Mouse (Mus musculus) thymus, postnatal 4 days (tissue): Measurements from ENCODE around the gene Togaram2.
"Not testable (repeated sequence)": the region's sequence is repeated elsewhere in the genome, so short reads cannot be mapped to it uniquely, and the experiment has no call there.

Experiments used
- DNase-seq: peaks from one replicate; pipeline ENCODE4 v3.0.0; 2021

The Togaram2 gene

DNA sequence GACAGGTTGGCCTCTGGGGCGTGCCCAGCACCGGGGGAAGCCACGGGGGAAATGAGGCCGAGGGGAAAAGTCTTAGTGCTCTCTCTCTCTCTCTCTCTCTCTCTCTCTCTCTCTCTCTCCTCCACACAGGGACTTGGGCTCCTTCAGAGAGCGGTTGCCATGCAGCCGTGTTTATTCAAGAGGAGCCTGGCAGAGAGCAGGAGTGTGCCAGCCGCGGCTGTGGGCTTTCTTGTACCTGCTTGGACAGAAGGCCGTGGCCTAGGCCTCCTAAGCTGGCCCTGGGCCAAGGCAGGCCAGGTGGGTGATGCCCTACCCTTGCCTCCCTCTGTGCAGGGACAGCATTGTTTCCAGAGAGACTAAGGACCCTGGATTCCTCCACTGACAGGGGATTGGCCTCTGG, at the start of gene Togaram2:
Gene Togaram2 (plus strand): TSS at position 170 of the 400 bp plus-strand sequence.
- no peak for DNase-seq

DNA sequence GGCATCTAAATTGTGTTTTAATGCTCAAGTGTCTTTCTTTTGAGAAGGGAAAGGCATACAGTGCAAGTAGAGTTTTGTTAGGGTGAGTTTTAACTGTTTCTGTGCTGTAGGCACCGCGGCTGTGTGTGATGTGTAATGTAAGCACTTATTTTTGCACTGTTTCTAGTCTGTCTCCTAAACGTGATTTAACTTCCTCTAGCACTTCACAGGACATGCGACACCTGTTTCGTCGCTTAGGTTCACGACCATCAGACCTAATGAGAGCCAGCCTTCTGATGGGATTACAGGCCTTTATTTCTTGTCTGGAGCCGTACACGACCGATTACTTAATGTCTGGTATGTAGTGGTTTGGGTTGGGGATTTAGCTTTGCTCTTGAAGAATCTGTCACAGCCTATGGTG, 41.3 kb upstream of the Togaram2 start:
- no peak for DNase-seq

DNA sequence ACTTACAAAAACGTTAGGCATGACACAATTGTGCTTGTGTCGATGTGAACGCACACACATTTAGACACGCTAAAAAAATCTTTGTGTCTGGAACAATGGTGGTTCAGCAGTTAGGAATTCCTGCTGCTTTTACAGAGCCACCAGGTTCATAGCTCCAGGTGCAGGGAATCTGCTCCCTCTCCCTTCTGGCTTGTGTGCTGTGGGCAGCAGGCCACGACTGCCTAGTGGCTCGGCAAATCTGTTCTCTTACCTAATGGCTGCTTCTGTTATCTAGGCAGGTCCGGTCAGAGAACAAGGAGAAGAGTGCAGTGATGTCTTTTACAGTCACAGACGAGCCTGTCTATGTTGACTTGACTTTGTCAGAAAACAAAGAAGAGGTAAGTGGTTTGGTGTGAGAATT, 39.7 kb upstream of the Togaram2 start:
- DNase-seq: no peak

DNA sequence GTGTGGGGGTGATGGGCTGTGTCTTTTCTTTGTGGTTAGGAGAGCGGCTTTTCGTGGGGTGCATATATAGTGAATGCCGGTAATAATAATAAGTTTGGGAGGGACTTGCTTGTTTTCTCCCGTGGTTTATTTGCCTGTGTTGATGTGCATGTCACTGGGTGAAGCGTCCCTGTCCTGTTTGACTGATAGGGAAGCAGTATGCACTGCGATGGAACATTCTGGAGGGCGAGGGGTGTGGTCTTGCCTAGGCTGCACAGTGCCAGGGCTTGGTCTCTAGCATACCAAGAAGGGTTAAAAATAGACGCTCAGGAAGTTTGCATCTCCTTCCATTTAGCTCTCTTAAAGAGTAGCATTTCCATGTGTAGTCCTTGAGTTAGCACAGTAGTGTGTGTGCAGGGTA, 36.3 kb upstream of the Togaram2 start:
- DNase-seq: no peak

DNA sequence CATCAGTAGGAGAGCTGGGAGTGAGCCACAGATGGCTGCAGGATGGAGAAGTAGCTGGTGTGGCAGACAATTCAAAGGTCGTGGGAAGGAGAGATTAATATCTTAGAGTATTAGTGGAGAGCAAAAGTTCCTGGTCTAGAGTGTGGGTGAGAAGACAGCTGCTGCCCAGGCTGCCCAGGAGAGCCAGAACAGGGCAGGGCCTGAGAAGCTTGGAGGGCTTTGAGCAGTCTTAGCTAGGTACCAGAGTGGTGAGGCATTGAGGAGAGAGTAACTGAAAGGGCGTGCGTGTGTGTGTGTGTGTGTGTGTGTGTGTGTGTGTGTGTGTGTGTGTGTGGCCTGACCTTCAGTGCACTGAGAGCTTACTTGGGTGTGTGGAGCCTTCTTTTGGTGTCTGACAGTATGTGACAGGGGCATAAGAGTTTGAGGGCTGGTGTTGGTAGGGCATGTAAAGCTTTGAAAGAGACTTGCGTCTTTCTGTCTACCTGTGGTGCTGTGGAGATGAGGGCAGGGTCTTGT, 35.3 kb upstream of the Togaram2 start:
- no peak for DNase-seq

DNA sequence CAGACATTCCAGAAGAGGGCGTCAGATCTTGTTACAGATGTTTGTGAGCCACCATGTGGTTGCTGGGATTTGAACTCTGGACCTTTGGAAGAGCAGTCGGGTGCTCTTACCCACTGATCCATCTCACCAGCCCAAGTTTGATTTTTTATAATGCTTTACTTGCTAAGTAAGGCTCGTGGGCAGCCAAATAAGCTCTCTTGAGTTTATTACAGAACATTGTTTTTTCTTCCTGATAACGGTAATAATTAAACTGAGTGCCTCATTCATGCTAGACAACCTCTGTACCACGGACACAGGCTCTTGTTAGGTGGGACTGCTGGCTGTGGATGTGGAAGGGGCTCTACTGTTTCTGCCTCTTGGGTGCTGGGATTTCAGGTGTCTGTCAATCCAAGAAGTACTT, 34.0 kb upstream of the Togaram2 start:
- not testable (repeated sequence) for DNase-seq

DNA sequence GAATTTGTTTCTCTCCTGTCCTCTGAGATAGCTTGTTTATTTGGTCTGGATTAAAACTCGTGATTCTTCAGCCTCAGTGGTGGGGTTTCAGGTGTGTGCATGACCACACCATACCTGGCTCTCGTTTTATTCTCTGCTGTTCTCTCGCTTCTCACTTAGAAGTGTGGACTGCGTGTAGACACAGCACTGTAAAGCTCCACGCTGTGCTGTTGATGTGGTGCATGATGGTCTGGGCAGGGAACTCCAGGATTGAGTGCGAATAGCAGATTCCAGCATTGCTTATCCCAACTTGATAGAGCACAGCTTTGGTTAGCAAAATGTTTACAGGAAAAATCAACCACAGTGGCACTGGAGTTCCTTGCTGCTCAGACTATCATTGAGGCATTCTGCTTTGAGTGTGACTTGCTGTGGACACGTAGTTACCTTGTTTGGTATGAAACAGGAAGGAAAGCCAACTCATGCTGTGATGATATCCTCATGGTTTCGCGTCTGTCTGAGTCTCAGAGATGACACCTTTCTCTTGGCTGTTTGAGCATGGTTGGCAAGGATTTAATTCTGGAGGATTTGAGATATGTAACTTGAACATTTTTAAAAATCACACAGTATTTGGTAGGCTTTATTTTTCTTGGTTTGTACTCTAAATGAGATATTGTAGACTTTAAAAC, 32.5 kb upstream of the Togaram2 start:
- no peak for DNase-seq

DNA sequence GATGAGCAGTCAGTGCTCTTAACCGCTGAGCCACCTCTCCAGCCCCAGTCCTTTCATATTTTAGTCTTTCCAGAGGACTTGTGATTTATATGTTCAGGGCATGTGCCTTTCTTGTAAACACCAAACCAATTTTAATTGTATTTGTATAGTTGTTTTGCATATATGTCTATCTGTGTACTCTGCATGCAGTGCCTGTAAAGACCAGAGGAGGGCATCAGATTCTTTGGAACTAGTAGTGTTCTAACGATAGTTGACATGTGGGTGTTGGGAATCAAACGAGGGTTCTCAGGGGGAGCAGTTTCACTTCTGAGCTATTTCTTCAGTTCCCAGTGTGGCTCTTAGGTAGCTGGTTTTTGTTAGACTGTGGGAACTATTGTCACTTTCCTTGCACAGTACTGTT, 30.9 kb upstream of the Togaram2 start:
- DNase-seq: no peak

DNA sequence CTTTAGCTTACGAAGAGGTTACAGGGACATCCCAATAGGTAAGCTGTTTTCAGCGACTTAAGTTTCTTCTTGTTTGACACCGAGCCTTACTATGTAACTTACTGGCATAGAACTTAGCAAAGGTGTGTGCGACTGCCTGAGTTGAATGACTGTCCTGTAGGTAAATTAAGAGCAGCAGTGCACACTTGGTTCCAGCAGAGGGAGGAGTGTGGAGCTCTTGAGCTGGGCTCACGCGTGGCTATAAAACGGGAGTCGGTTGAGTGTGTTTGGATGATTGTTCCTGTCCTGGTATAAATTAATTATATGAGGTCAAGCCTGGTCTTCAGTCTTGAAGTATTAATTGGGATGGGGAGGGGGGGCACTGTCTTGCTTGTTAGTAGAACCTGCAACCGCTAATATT, 23.1 kb upstream of the Togaram2 start:
- no peak for DNase-seq

DNA sequence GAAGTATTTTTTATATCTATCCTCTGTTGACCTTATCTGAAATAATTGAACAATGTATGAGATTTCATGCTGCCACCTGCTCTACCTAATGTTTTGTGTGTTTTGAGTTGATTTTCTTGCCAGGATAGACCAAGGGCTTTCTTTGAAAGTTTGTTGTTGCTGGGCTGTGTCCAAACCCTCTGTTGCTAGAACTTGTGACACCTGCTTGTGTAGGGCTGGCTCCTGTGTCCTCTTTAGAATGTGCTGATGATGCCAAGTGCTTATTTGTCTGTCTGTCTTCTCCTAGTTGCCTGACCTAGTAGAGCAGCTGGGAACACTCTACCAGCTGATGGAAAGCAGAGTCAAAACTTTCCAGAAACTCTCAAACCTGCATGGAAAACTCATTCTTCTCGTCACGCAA, 20.6 kb upstream of the Togaram2 start:
- no peak for DNase-seq

DNA sequence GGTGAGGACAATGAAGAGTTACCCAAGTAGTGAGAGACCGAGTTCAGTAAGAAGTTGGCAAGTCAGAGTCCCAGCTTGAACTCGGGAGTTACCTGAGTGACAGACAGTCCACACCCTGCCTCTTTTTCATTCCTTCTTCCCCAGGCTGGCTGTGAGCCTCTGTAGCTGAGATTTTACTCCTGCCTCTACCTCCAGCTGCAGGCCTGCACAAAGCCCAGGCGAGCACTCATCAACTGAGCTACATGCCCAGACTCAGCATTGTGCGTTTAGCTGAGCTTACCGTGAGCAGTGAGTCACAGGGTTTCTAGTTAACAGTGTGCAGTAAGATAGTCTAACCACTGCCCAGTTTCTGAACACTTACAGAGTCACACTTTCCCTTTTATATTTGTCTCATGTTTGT, 20.1 kb upstream of the Togaram2 start:
- DNase-seq: no peak

DNA sequence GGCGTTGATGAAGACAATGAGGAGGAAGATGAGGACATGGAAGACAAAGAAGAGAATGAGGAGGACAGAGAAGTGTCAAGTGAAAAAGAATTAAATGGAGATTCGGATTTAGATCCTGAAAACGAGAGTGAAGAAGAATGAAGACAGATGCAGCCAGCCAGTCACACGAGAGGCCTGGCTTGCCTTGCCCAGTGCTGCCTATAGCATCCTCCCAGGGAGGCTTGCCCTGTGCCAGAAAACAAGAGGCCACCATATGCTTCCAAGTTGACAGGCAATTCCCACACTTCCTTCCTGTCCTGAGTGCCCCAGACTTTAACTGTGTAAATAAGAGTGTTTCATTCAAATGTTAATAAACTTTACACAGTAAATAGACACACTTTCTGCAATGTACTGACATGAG, 15.5 kb upstream of the Togaram2 start:
- no peak for DNase-seq

DNA sequence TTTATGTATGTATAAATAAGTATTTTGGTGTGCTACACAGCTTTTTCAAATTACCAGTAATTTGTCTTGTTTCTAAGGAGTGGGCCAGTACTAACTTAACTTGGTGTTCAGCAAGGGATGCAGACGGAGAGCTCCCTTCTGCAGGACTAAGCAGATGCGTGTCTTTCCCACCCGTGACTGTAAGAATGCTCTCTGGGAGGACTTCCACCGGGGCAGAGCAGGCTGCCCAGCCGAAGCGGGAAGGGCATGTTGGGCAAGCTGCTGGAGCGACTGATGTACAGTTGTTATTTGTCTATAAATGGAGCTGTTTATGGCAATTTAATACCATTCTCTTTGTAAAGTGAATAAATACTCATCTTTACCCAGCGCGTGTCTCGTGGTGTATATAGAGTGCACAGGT, 14.4 kb upstream of the Togaram2 start:
- DNase-seq: no peak

DNA sequence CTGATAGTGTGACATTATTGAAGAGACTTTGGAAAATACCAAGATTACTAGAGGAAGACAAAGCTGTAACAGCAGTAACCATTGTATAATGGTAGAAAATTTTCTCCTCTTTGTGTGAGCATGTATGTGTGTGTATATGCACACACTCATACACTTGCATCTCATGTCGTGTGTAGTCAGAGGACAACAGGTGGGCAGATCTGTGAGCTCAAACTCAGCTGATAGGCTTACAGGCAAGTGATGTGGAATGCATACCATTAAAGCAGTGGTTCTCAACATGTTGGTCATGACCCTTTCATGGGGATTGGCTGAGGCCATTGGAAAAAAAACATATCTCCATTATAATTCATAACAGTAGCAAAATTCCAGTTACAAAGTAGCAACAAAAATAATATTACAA, 12.7 kb upstream of the Togaram2 start:
- DNase-seq: no peak

DNA sequence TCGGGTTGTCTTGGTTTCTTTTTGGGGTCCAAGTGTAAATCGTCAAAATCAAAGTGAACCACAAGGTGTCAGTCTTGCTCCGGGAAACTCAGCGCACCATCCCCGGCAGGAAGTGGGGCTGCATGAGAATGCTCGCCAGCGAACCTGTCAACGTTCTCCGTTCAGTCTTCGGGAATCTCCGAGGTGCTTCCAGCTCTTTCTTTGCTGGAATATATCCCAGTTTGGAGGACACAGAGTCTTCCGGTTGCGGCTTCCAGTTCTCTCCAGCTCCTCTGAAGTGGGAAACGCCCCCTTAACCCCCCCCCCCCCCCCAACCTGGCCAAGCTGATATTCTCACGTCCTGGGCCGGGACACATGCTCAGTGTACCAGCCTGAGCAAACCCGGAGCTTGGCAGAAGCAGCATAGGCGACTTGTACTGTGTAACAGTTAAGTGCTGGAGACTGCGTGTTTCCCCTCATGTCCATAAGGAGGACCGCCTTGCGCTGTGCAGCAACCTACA, 10.3 kb upstream of the Togaram2 start:
- DNase-seq: peak; percentile 71

DNA sequence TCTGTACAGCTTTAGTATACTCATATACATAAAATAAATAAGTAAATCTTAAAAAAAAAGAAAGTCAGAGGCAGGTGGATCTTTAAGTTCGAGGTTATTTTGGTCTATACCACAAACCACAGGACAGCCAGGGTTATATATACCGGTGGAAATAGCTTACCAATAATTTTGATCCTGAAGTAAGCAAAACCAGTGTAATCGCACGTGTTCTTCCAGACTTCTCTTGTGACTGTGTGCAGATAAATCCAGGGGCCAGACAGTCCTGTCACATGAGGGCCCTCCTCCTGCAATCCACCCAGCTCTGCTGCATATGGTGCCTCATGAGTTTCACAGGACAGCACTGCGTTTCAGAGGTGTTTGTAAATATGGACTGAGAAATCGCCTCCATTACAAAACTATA, 9.6 kb upstream of the Togaram2 start:
- DNase-seq: no peak

DNA sequence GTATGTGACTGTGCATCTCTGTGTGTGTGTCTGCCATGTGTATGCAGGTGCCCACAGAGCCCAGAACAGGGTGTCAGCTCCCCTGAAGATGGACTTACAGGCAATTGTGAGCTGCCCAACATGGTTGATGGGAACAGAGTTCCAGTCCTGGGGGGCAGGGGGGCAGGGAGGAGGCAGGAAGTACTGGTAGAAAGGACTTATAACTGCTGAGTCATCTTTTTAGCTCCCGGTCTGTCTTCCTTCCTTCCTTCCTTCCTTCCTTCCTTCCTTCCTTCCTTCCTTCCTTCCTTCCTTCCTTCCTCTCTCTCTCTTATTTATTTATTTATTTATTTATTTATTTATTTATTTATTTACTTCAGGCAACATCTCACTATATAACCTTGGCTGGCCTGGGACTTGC, 8.9 kb upstream of the Togaram2 start:
- DNase-seq: no peak

DNA sequence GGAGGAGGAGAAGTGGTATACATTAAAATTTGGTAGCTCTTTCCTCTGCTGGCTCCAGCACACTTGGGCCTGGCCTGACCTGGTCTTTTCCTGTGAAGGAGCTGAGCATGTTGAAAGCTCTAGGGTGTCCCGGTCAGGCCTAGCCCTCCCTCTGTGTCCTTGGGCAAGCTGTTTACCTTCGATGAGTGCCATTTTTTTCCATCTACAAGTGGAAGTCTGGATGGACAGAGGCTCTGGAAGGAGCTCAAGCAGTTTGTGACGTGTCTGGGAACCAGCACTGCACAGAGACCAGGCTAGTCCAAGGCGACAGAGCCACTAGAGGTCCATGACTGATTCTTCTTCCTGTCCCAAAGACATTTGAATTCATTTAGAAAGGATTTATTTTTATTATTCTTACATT, 7.9 kb upstream of the Togaram2 start:
- DNase-seq: no peak

DNA sequence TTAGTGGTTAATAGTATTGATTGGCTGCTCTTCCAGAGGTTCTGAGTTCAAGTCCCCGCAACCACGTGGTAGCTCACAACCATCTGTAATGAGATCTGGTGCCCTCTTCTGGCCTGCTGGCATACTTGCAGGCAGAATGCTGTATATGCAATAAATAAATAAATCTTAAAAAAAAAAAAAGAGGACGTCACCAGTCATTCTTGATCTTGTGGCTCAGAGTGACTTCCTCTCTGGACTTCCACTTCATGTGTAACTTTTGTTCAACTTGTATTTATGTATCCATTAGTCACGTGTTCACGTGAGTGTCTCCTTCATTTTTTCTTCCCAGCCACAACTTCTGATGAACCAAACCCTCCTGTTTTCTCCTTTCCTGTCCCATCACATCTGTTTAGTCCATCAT, 3.5 kb upstream of the Togaram2 start:
- no peak for DNase-seq

DNA sequence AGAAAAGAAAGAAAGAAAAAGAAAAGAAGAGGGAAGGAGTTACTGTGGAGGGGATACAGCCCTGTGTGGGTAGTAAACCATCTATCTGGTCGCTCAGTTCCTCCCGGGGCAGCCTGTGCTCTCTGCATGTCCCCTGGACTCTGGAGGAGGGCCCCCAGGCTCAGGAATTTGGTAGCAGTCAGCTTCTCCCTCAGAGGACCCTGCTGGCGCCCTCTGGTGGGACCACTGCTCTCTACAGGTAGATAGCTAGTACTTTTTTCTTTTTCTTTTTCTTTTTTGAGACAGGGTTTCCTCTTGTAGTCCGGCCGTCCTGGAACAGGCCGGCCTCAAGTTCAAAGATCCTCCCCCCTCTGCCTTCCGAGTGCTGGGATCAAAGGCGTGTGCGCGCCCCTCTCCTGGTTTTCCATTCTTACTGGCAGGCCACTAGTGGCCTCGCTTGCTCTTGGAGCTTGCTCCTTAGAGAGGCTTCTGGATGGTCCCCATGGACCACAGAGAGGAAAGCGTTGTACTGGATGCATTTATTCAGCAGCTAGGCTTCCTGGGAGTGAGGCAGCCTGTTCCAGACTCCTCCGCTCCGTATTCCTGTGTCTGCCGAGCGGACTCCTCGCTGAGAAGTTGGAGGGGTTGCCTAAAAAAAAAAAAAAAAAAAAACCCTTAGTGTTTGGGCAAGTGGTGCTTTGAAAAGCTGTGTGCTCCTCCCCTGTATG, 1.1 kb upstream of the Togaram2 start:
- peak; percentile 86 for DNase-seq

DNA sequence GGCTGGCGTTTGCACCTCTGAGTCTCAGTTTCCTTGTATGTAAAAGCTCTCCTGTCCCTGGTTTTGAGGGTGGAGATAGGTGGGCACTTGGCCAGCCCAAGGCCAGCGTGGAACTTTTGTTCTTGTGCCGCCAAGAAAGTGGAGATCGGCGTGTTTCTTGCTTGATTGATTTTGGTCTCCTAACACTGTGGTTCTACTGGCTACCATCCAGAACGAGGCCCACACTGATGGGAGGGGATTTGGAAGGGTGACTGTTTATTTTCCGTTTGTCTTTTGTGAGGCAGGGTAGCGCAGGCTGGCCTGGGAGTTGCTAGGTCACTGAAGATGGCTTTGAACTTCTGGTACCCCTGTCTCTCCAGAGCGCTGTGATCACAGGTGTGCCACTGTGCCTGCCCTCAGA, 875 bp downstream of the Togaram2 start:
- DNase-seq: no peak

DNA sequence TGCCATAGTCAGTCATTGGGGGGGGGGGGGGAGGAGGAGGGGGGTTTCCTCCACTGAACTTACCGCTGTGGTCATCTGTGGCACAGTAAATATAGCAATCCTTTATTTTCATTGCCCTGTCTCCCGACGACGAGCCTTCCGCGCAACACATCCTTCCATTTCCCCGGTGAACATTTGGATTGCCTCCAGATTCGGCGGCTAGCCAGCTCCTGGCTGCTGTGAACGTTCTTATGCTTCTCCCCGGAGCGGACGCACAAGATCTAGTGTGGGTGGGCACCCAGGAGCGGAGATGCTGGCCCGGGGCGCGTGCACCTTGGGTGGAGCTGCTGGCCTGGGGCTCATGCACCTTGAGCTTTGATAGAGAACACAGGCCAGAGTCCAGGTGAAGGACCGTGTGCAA, 1.8 kb downstream of the Togaram2 start:
- DNase-seq: no peak

DNA sequence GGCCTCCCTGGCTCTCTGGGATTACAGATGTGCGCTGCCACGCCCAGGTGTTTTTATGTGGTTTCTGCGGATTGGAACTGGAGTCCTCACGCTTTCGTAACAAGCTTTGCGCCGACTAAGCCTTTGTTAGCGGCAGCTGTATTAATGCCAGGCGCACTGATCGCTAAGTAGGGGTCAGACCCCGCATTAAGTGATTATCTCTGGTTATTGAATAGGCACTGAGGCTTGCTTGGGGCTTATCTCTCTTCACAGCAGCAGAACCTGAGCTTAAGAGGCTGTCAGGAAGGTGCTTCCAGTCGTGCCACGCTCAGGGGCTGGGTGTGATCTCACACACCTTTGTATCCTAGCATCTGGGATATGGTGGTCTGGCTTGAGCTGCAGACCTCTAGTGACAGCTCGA, 8.6 kb downstream of the Togaram2 start:
- no peak for DNase-seq

DNA sequence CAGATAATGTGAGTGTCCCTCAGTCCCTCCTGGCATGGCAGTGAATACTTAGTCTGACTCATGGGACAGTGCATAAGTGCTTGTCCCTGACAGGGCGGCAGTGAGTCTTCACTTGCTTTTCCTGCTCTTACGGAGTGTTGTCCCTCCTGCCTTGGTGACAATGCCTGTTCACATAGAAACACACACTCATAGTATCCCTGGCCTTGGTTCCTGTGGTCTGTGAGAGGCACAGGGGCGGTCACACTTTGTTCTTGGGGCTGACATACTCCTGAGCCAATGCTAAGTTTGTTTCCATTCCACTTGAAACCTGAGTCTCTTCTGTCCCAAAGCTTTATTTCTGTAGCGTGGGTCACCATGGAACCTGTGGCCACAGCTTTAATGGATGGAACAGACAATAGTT, 9.3 kb downstream of the Togaram2 start:
- no peak for DNase-seq

DNA sequence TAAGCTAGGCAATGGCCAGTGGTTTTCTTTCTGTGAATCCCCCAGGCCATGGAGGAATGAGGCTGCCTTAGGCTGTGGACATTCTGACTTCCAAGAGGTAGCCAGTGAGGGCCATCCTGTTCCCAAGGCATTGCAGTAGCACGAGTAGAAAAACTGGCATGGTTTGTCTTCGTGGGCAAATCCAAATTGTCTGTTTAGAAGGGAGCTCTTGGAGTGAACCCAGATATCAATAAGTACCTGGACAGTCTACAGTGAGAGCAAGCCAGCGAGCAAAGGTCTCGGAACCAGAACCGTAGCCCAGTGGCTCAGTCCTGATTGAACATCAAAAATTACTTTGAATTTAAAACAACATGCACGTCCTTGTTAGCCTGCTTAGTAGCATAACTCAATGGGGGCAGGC, 10.2 kb downstream of the Togaram2 start:
- no peak for DNase-seq
